Mouse (Mus musculus) kidney, adult 2 months (tissue): ENCODE measurements around the gene Crip3.

Source experiments
- CTCF ChIP-seq: fragments of 200-500 bp; conservative IDR thresholded peaks from 2 replicates; pipeline ENCODE4 v1.5.1; 2011; ENCODE audit warnings: low read depth, mild to moderate bottlenecking, control low read depth, low read length, moderate library complexity, mixed read lengths; ENCODE audit not compliant: insufficient read depth, insufficient read length
- POLR2A ChIP-seq: fragments of 200-500 bp; IDR thresholded peaks from one replicate; pipeline ENCODE4 v1.6.1; 2011; ENCODE audit warnings: low read depth, low read length, control low read depth

GRCm38 (mm10) chr17:46460673-46461072, 31.9 kb downstream of the Crip3 start:
- TF ChIP-seq CTCF, result no peak
- no peak for TF ChIP-seq POLR2A
